Comparison of ENCODE assay signal across 8 mouse cellular contexts in the genomic region with DNA sequence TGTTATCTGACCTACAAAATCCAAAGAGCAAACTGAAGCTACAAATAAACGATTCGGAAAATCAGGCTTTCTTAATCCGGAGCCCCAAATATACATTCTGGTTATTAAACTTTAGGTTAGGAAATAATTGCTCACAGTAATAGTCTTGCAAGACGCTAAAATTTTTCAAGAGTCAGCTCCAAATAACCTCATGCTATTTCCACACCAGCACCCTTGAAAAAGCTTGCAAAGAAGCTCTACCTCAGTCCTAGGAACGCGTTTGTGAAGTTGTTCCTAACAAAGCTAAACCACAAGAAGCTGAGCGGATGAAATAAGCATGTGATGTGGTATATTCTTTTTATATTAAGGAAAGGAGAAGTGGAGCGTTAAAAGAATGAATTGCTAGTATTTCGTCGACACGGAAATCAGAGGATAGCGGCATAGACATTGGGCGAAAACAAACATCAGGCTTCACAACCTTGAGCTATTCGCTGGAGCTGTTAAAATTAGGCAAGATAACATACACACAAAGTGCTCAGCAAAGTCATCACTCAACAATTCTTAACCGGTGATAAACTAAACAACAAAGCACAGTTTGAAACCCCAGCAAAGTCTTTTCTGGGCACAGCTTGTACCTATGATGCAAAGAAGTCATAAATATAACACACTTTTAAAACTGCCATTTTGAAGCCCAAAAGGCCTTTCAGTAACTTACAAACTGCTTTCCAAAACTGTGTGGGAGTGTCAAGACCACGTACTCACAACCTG. TPM values are rescaled to one million over a fixed set of nuclear protein-coding genes. Genes with fewer than 3 reads are reported as not detected.
A peak's percentile ranks its signal among the peaks of the same experiment; 100 is the strongest.
DNase-seq lines count a peak whose midpoint lies in the region; ATAC-seq and TF ChIP-seq lines count a peak whose summit lies in the region.

No protein-coding gene starts in this region.

- H3K4me3 ChIP-seq in kidney, postnatal 0 days (replicated peaks; ENCODE audit: low read depth, low read length): peak overlapping the region; percentile 77
- H3K4me3 ChIP-seq in forebrain, embryonic 14.5 days (ENCODE audit: low read depth, low read length): peak overlapping the region; percentile 71
- H3K4me3 ChIP-seq in liver, embryonic 16.5 days (ENCODE audit: low read depth, low read length): peak overlapping the region; percentile 78

- no peak for TF ChIP-seq CTCF in kidney, postnatal 0 days (IDR thresholded peaks at IDR 0.05; ENCODE audit: low read depth)

- H3K27ac ChIP-seq in kidney, postnatal 0 days: peak overlapping the region; percentile 90
- peak overlapping the region; percentile 82 for H3K27ac ChIP-seq in forebrain, embryonic 14.5 days (ENCODE audit: low read depth, low read length)
- H3K27ac ChIP-seq in liver, embryonic 16.5 days (ENCODE audit: low read length): peak overlapping the region; percentile 42

- WGBS in kidney, postnatal 0 days: 16% methylated on average over 16 of the region's 16 CpGs
- WGBS in forebrain, embryonic 14.5 days: 11% methylated on average over 16 of the region's 16 CpGs
- 13% methylated on average over 16 of the region's 16 CpGs for WGBS in liver, embryonic 16.5 days (ENCODE audit: insufficient replicate concordance)

- no peak for ATAC-seq in kidney, postnatal 0 days (replicated peaks; ENCODE audit: low FRiP score, low read depth)
- no peak for ATAC-seq in forebrain, embryonic 14.5 days
- no peak for ATAC-seq in liver, embryonic 16.5 days (ENCODE audit: low read depth)
- ATAC-seq in megakaryocyte-erythroid progenitor cell, adult 5-6 weeks (replicated peaks; ENCODE audit: low FRiP score, low TSS enrichment, poor library complexity, severe bottlenecking): no peak

- H3K4me2 ChIP-seq in kidney, postnatal 0 days (ENCODE audit: low read length): peak overlapping the region; percentile 63
- H3K4me2 ChIP-seq in forebrain, embryonic 14.5 days (ENCODE audit: low read length): peak overlapping the region; percentile 60
- peak overlapping the region; percentile 84 for H3K4me2 ChIP-seq in liver, embryonic 16.5 days (ENCODE audit: low read depth, low read length)

- DNase-seq in kidney, postnatal 0 days (ENCODE audit: low spot score): peak; percentile 37
- DNase-seq in kidney, adult 8-10 months: no peak
- peak; percentile 49 for DNase-seq in Muller cell, postnatal 12 days (ENCODE audit: inconsistent ontology term)
- peak; percentile 17 for DNase-seq in forebrain, embryonic 14.5 days (ENCODE audit: low spot score)
- DNase-seq in spleen, adult 12 weeks (ENCODE audit: low spot score): no peak
- DNase-seq in ovary, postnatal 14 days (ENCODE audit: low spot score): no peak

- H3K27me3 ChIP-seq in kidney, postnatal 0 days (ENCODE audit: insufficient read depth, low read length): no peaks in the 10 kb centered on the region
- H3K27me3 ChIP-seq in forebrain, embryonic 14.5 days (replicated peaks; ENCODE audit: control insufficient read depth, insufficient read depth, low read length): no peaks in the 10 kb centered on the region
- no peaks in the 10 kb centered on the region for H3K27me3 ChIP-seq in liver, embryonic 16.5 days (ENCODE audit: control insufficient read depth, insufficient read depth, low read depth, low read length)

- no peaks in the 10 kb centered on the region for H3K9me3 ChIP-seq in kidney, postnatal 0 days (replicated peaks; ENCODE audit: low read length)
- no peaks in the 10 kb centered on the region for H3K9me3 ChIP-seq in forebrain, embryonic 14.5 days (replicated peaks; ENCODE audit: control insufficient read depth, low read length)
- H3K9me3 ChIP-seq in liver, embryonic 16.5 days (replicated peaks; ENCODE audit: control insufficient read depth, low read length): no peaks in the 10 kb centered on the region

- H3K4me1 ChIP-seq in kidney, postnatal 0 days (replicated peaks; ENCODE audit: insufficient read depth, low read length): peaks cover 16% of the 10 kb centered on the region; the same call in 1 of the 2 replicates
- H3K4me1 ChIP-seq in forebrain, embryonic 14.5 days (ENCODE audit: control insufficient read depth, insufficient read depth, low read length): peaks cover 15% of the 10 kb centered on the region
- peaks cover 31% of the 10 kb centered on the region for H3K4me1 ChIP-seq in liver, embryonic 16.5 days (ENCODE audit: control insufficient read depth, low read depth, low read length)

- H3K36me3 ChIP-seq in kidney, postnatal 0 days (ENCODE audit: insufficient read depth, low read length): no peaks in the 10 kb centered on the region
- no peaks in the 10 kb centered on the region for H3K36me3 ChIP-seq in forebrain, embryonic 14.5 days (ENCODE audit: control insufficient read depth, insufficient read depth, low read length)
- no peaks in the 10 kb centered on the region for H3K36me3 ChIP-seq in liver, embryonic 16.5 days (ENCODE audit: control insufficient read depth, insufficient read depth)

- H3K9ac ChIP-seq in kidney, postnatal 0 days (ENCODE audit: low read depth, low read length): peak overlapping the region; percentile 88
- H3K9ac ChIP-seq in forebrain, embryonic 14.5 days (ENCODE audit: low read length): peak overlapping the region; percentile 84
- peak overlapping the region; percentile 82 for H3K9ac ChIP-seq in liver, embryonic 16.5 days (ENCODE audit: low read depth, low read length)

RNA-seq across cellular contexts. Expression of a gene that starts 0.9 kb away (rescaled TPM):
- 232 and 235 TPM in 2 replicates for polyA plus RNA-seq in kidney, postnatal 0 days (2015; fragmentation: Nextera tagmentation; extraction: Ambion mirVana)
- polyA plus RNA-seq in forebrain, embryonic 14.5 days (2014; fragmentation: Nextera tagmentation; extraction: Ambion mirVana): 193 and 196 TPM in 2 replicates
- polyA plus RNA-seq in liver, embryonic 16.5 days (2015; fragmentation: Nextera tagmentation; extraction: Ambion mirVana): 92.2 and 96.8 TPM in 2 replicates
- total RNA-seq in megakaryocyte-erythroid progenitor cell, adult 5-6 weeks (2014; fragmentation: Nextera tagmentation): 99.0 and 120 TPM in 2 replicates
- 133 and 170 TPM in 2 replicates for total RNA-seq in megakaryocyte-erythroid progenitor cell, adult 5-6 weeks (2017)

RNA-seq across cellular contexts. Expression of a gene that starts 40.2 kb away (rescaled TPM):
- polyA plus RNA-seq in kidney, postnatal 0 days (2015; fragmentation: Nextera tagmentation; extraction: Ambion mirVana): 77.4 and 85.6 TPM in 2 replicates
- 84.0 and 87.0 TPM in 2 replicates for polyA plus RNA-seq in forebrain, embryonic 14.5 days (2014; fragmentation: Nextera tagmentation; extraction: Ambion mirVana)
- polyA plus RNA-seq in liver, embryonic 16.5 days (2015; fragmentation: Nextera tagmentation; extraction: Ambion mirVana): 36.9 and 38.8 TPM in 2 replicates
- total RNA-seq in megakaryocyte-erythroid progenitor cell, adult 5-6 weeks (2014; fragmentation: Nextera tagmentation): 34.3 and 65.4 TPM in 2 replicates
- 71.3 and 79.8 TPM in 2 replicates for total RNA-seq in megakaryocyte-erythroid progenitor cell, adult 5-6 weeks (2017)

Comparison
In these comparisons a context has a peak if more than half of its experiments do, and no peak if none do; other contexts are left out.
1. DNase-seq: peak in kidney, postnatal 0 days (single experiment), Muller cell, postnatal 12 days (single experiment) and forebrain, embryonic 14.5 days (single experiment); none in kidney, adult 8-10 months (0 of 2), spleen, adult 12 weeks (single experiment) and ovary, postnatal 14 days (single experiment).
2. Peak in every context shown above with its lines, with median percentiles within 50 percentile points of each other: H3K27ac ChIP-seq, H3K4me2 ChIP-seq, H3K4me3 ChIP-seq and H3K9ac ChIP-seq.